Comparison of ENCODE assay signal across 33 mouse cellular contexts in the genomic region with DNA sequence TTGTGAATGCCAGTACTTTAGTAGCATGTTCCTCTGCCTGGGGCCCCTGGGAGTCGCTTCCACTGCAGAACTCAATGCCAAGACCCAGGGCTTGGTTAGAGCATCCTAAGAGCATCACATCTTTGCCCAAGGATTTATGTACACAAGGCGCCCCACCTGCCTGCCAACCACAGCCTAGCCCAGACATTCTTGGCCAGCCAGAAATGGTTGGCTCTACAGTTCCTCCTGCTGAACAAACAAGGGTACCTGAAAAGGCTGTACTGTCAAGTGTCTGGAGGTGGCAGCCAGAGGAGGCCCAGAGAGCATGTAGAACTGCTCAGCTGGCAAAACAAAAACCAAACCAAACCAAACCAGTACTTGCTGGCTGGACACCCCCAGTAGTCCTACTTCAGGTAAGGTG. TPM values are rescaled to one million over a fixed set of nuclear protein-coding genes. Genes with fewer than 3 reads are reported as not detected.
A peak's percentile ranks its signal among the peaks of the same experiment; 100 is the strongest.
DNase-seq lines count a peak whose midpoint lies in the region; ATAC-seq and TF ChIP-seq lines count a peak whose summit lies in the region.
"Had no signal": no experiment of that assay in that cellular context is flagged by ENCODE, and none has a peak within 500 bp of the region (broad histone marks: within the 10 kb centered on the region; RNA-seq: fewer than 3 reads in every experiment).

No protein-coding gene starts in this region.

- no peak for TF ChIP-seq CTCF in gastrocnemius, adult 2 months (IDR thresholded peaks at IDR 0.05)
- no peak for TF ChIP-seq CTCF in lung, embryonic 14.5 days (IDR thresholded peaks at IDR 0.05; ENCODE audit: low read depth)
- no peak for TF ChIP-seq CTCF in CH12.LX (conservative IDR thresholded peaks at IDR 0.05 in 1 of 2, IDR thresholded peaks at IDR 0.05 in 1 of 2; ENCODE audit: low read depth in 2 of 2, low read length in 2 of 2)
- TF ChIP-seq CTCF in lung, postnatal 0 days (IDR thresholded peaks at IDR 0.05): peak; percentile 32; the same call in 1 of the 2 replicates

- TF ChIP-seq POLR2A in CH12.LX (IDR thresholded peaks at IDR 0.05; ENCODE audit: low read depth, low read length): no peak

- DNase-seq in gastrocnemius, adult 2 months: peak; percentile 13
- no peak for DNase-seq in gastrocnemius, postnatal 10 days
- DNase-seq in lung, embryonic 14.5 days: peak; percentile 37
- DNase-seq in lung, postnatal 14 days: no peak
- DNase-seq in CH12.LX (ENCODE audit: extremely low read depth): no peak
- DNase-seq in lung, postnatal 0 days (ENCODE audit: low spot score): peak; percentile 68
- DNase-seq in urinary bladder, postnatal 25 days (ENCODE audit: low spot score): no peak
- DNase-seq: adrenal gland, postnatal 14 days; B cell, adult 2 months; cerebellum, adult 11 months; cerebellum, adult 2 months; cerebellum, adult 9-11 months; cerebellum, postnatal 25 days; forebrain, postnatal 0 days; gastrocnemius, postnatal 36 days; heart, postnatal 36 days had no signal

- in situ Hi-C loops in CH12.LX (cut with MboI; ENCODE audit: low pct_ligation_motif_present, low pct_unique_long_range_greater_than_20kb, low sequenced_read_pairs): loop anchor here (5.0 kb wide), 1 partner anchor 176 kb away; no protein-coding TSS in a partner anchor

- no peaks in the 10 kb centered on the region for H3K27me3 ChIP-seq in lung, embryonic 14.5 days (ENCODE audit: insufficient read depth, low read length)
- no peaks in the 10 kb centered on the region for H3K27me3 ChIP-seq in CH12.LX (replicated peaks)
- H3K27me3 ChIP-seq in lung, postnatal 0 days (replicated peaks; ENCODE audit: insufficient read depth, low read length): no peaks in the 10 kb centered on the region
- H3K27me3 ChIP-seq: embryonic facial prominence, embryonic 12.5 days; embryonic facial prominence, embryonic 15.5 days; hindbrain, embryonic 13.5 days had no signal

- no peaks in the 10 kb centered on the region; the same call in 1 of the 2 replicates for H3K4me1 ChIP-seq in lung, embryonic 14.5 days (ENCODE audit: insufficient read depth)
- H3K4me1 ChIP-seq in CH12.LX (ENCODE audit: control insufficient read depth in 1 of 2, insufficient read depth in 2 of 2): peaks cover under 1 to 18% of the 10 kb centered on the region in 2 experiments
- peaks cover 4% of the 10 kb centered on the region for H3K4me1 ChIP-seq in lung, postnatal 0 days (ENCODE audit: insufficient read depth, low read depth, low read length)
- H3K4me1 ChIP-seq: hindbrain, embryonic 13.5 days had no signal

- H3K9me3 ChIP-seq in lung, embryonic 14.5 days (ENCODE audit: low read depth, low read length): no peaks in the 10 kb centered on the region
- H3K9me3 ChIP-seq in CH12.LX (replicated peaks; ENCODE audit: low read length): no peaks in the 10 kb centered on the region
- H3K9me3 ChIP-seq in lung, postnatal 0 days (ENCODE audit: low read length): no peaks in the 10 kb centered on the region
- H3K9me3 ChIP-seq: embryonic facial prominence, embryonic 12.5 days; embryonic facial prominence, embryonic 15.5 days; hindbrain, embryonic 10.5 days; hindbrain, embryonic 13.5 days had no signal

- 79% methylated on average over 2 of the region's 2 CpGs for WGBS in lung, embryonic 14.5 days
- 58% methylated on average over 2 of the region's 2 CpGs for WGBS in lung, postnatal 0 days

- H3K27ac ChIP-seq in gastrocnemius, adult 2 months: no peak overlapping the region
- H3K27ac ChIP-seq in lung, embryonic 14.5 days (ENCODE audit: low read depth): peak overlapping the region; percentile 48; the same call in 1 of the 2 replicates
- no peak overlapping the region for H3K27ac ChIP-seq in CH12.LX (ENCODE audit: insufficient read depth, low read depth)
- 0 out of 2 replicates have a peak overlapping the region, but pooled peaks have one; percentile 26 for H3K27ac ChIP-seq in lung, postnatal 0 days (ENCODE audit: low read length)
- H3K27ac ChIP-seq: embryonic facial prominence, embryonic 12.5 days; embryonic facial prominence, embryonic 15.5 days; hindbrain, embryonic 10.5 days; hindbrain, embryonic 13.5 days had no signal

- no peak for TF ChIP-seq RAD21 in CH12.LX (IDR thresholded peaks at IDR 0.05; ENCODE audit: low read depth, low read length)

- peaks cover 22% of the 10 kb centered on the region for H3K79me2 ChIP-seq in CH12.LX (replicated peaks; ENCODE audit: control insufficient read depth, extremely low read depth, insufficient read depth, poor library complexity, severe bottlenecking)

- 0 out of 2 replicates have a peak, but pooled peaks have one; percentile 19 for ATAC-seq in lung, embryonic 14.5 days (ENCODE audit: insufficient read depth)
- ATAC-seq in lung, postnatal 0 days: peak; percentile 73
- ATAC-seq: activated CD4-positive, CD25-positive, alpha-beta regulatory T cell, adult 4 months; forebrain, embryonic 14.5 days; forebrain, postnatal 0 days; hindbrain, embryonic 16.5 days had no signal

- no peak overlapping the region for H3K4me2 ChIP-seq in lung, embryonic 14.5 days
- no peak overlapping the region for H3K4me2 ChIP-seq in CH12.LX (ENCODE audit: insufficient read depth, low read depth, poor library complexity, severe bottlenecking)
- no peak overlapping the region for H3K4me2 ChIP-seq in lung, postnatal 0 days (replicated peaks; ENCODE audit: low read depth, low read length)
- H3K4me2 ChIP-seq: embryonic facial prominence, embryonic 12.5 days; embryonic facial prominence, embryonic 15.5 days; heart, embryonic 11.5 days; hindbrain, embryonic 13.5 days had no signal

- intact Hi-C loops in gastrocnemius, adult 2 months (cut with DNase I): no loop called here

- TF ChIP-seq EP300 in CH12.LX (IDR thresholded peaks at IDR 0.05; ENCODE audit: low read length): no peak
- no peak for TF ChIP-seq EP300 in lung, postnatal 0 days (IDR thresholded peaks at IDR 0.05)

- no peak overlapping the region for H3K9ac ChIP-seq in lung, embryonic 14.5 days
- H3K9ac ChIP-seq in CH12.LX (ENCODE audit: insufficient read depth, low read depth): no peak overlapping the region
- no peak overlapping the region for H3K9ac ChIP-seq in lung, postnatal 0 days (replicated peaks; ENCODE audit: low read depth)
- H3K9ac ChIP-seq: embryonic facial prominence, embryonic 12.5 days; embryonic facial prominence, embryonic 15.5 days; forebrain, postnatal 0 days; hindbrain, embryonic 13.5 days had no signal

- dilution Hi-C loops in CH12.LX (cut with MboI; ENCODE audit: extremely low pct_ligation_motif_present, extremely low pct_unique_long_range_greater_than_20kb, low sequenced_read_pairs): no loop called here

- no peak overlapping the region for H3K4me3 ChIP-seq in gastrocnemius, adult 2 months
- H3K4me3 ChIP-seq in lung, embryonic 14.5 days (ENCODE audit: low read depth, low read length): no peak overlapping the region
- no peak overlapping the region for H3K4me3 ChIP-seq in CH12.LX (replicated peaks in 1 of 3; ENCODE audit: low read depth in 2 of 3, low read length in 2 of 3, poor library complexity in 1 of 3)
- no peak overlapping the region for H3K4me3 ChIP-seq in lung, postnatal 0 days (ENCODE audit: low read depth, low read length)
- H3K4me3 ChIP-seq: embryonic facial prominence, embryonic 12.5 days; embryonic facial prominence, embryonic 15.5 days; hindbrain, embryonic 10.5 days; hindbrain, embryonic 13.5 days had no signal

- peaks cover 52% of the 10 kb centered on the region for H3K36me3 ChIP-seq in lung, embryonic 14.5 days (ENCODE audit: insufficient read depth)
- H3K36me3 ChIP-seq in CH12.LX (replicated peaks in 1 of 2; ENCODE audit: control insufficient read depth in 1 of 2, insufficient read depth in 1 of 2, low read length in 1 of 2): peaks cover 49 to 66% of the 10 kb centered on the region in 2 experiments
- H3K36me3 ChIP-seq in lung, postnatal 0 days (ENCODE audit: insufficient read depth, low read length): peaks cover 28% of the 10 kb centered on the region; the same call in 1 of the 2 replicates

TF ChIP-seq in CH12.LX, 34 proteins besides CTCF, POLR2A, EP300 and RAD21:
- peak; percentile 58; the same call in 1 of the 2 replicates for TF ChIP-seq POLR2AphosphoS2 (IDR thresholded peaks at IDR 0.05; ENCODE audit: low read depth, low read length)
- TF ChIP-seq MYC (IDR thresholded peaks at IDR 0.05; ENCODE audit: low read depth, low read length): no peak
- TF ChIP-seq CHD1 (IDR thresholded peaks at IDR 0.05; ENCODE audit: low read depth, low read length): no peak
- TF ChIP-seq GABPA (IDR thresholded peaks at IDR 0.05; ENCODE audit: insufficient replicate concordance, low read depth, low read length): no peak
TF ChIP-seq in CH12.LX: peak in this region for 1.

RNA-seq across cellular contexts. Expression of a gene that starts 11.3 kb away (rescaled TPM):
- 1 to 10 TPM; 3.8 to 5.3 TPM for total RNA-seq in gastrocnemius, adult 2 months (2021)
- 10 to 100 TPM; 10.2 to 12.8 TPM for total RNA-seq in gastrocnemius, postnatal 10 days (2021)
- polyA plus RNA-seq in lung, embryonic 14.5 days (2014; fragmentation: Nextera tagmentation; extraction: Ambion mirVana): 25.6 and 26.3 TPM in 2 replicates
- total RNA-seq in CH12.LX (2012; rRNA removed) (38.6 and 49.4 TPM in 2 replicates), CH12.LX (2014; rRNA removed) (23.4 and 26.4 TPM in 2 replicates)
- polyA plus RNA-seq in CH12.LX (2012; ENCODE audit: insufficient read length, low read depth): 51.2 and 56.0 TPM in 2 replicates
- polyA plus RNA-seq in lung, postnatal 0 days (2015; fragmentation: Nextera tagmentation; extraction: Ambion mirVana): 15.6 TPM in 2 replicates

RNA-seq across cellular contexts. Expression of a gene that starts 14.8 kb away (rescaled TPM):
- not detected for total RNA-seq in gastrocnemius, adult 2 months (2021)
- not detected for total RNA-seq in gastrocnemius, postnatal 10 days (2021)
- not detected in 2 replicates for polyA plus RNA-seq in lung, embryonic 14.5 days (2014; fragmentation: Nextera tagmentation; extraction: Ambion mirVana)
- not detected in 2 replicates for total RNA-seq in CH12.LX (2012; rRNA removed)
- total RNA-seq in CH12.LX (2014; rRNA removed): not detected in 2 replicates
- polyA plus RNA-seq in CH12.LX (2012; ENCODE audit: insufficient read length, low read depth): not detected in 2 replicates
- polyA plus RNA-seq in lung, postnatal 0 days (2015; fragmentation: Nextera tagmentation; extraction: Ambion mirVana): not detected in 2 replicates
- total RNA-seq: adrenal gland, postnatal 14 days; adrenal gland, postnatal 4 days; common myeloid progenitor, adult 5-6 weeks; forebrain, postnatal 0 days; gastrocnemius, adult 8-10 months; gastrocnemius, postnatal 36 days; granulocyte monocyte progenitor cell, adult 5-6 weeks; heart, adult 8-10 months; heart, postnatal 36 days had no signal
- polyA plus RNA-seq: activated CD4-positive, CD25-positive, alpha-beta regulatory T cell, adult 4 months; cerebellum, adult 2 months; embryonic facial prominence, embryonic 12.5 days; embryonic facial prominence, embryonic 15.5 days; forebrain, embryonic 11.5 days; forebrain, embryonic 14.5 days; forebrain, postnatal 0 days; frontal cortex, adult 2 months; heart, embryonic 11.5 days; heart, embryonic 14.5 days; heart, postnatal 0 days; hindbrain, embryonic 10.5 days; hindbrain, embryonic 13.5 days had no signal

Comparison
In these comparisons a context has a peak if more than half of its experiments do, and no peak if none do; other contexts are left out.
1. DNase-seq: peak in gastrocnemius, adult 2 months (single experiment), lung, embryonic 14.5 days (single experiment) and lung, postnatal 0 days (single experiment); none in gastrocnemius, postnatal 10 days (single experiment), lung, postnatal 14 days (single experiment), CH12.LX (single experiment) and urinary bladder, postnatal 25 days (single experiment).
2. H3K27ac ChIP-seq: peak in lung, embryonic 14.5 days (single experiment) and lung, postnatal 0 days (single experiment); none in gastrocnemius, adult 2 months (single experiment) and CH12.LX (single experiment).